Mouse (Mus musculus) heart, adult 2 months (tissue): ENCODE data around the gene Smim12.

Experiments
- CTCF ChIP-seq: fragments of 200-600 bp; IDR thresholded peaks from 2 replicates; pipeline ENCODE4 v1.8.1; 2022; ENCODE audit warnings: antibody characterized with exemption, mild to moderate bottlenecking, moderate library complexity
- EP300 ChIP-seq: fragments of 200-500 bp; IDR thresholded peaks from 2 replicates; pipeline ENCODE4 v1.6.1; 2011; ENCODE audit warnings: low read depth, low read length, control low read depth; ENCODE audit not compliant: insufficient read depth
- POLR2A ChIP-seq: fragments of 200-500 bp; IDR thresholded peaks from 2 replicates; pipeline ENCODE4 v1.6.1; 2011; ENCODE audit warnings: mild to moderate bottlenecking, low read depth, low read length, control low read depth; ENCODE audit not compliant: insufficient read depth

DNA sequence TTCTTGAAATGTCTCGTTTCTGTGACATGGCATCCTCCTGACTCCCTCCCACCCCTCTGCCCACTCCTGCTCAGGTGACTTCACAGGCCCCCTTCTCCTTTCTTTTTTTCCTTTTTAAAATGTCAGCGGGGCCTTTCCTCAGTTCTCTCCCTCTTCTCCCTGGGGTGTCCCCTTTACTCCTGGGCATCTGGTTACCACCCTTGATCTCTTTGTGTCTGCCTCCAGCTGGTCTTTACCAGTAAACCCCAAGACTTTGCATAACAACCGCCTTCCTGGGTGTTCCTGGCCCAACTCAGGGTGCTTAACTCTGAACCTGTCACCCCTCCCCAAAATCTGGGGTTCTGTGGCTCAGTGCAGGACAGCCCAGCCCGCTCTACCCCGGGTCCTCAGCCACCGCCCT lies 45.0 kb upstream of the Smim12 start:
- no peak for TF ChIP-seq CTCF
- no peak for TF ChIP-seq POLR2A
- no peak for TF ChIP-seq EP300
